Mouse (Mus musculus) heart, postnatal 36 days (tissue): ENCODE measurements at regions not wholly inside any gene's neighbourhood (a gene's known extent, or its start where the extent isn't known, plus 50 kb on each side); places are given as distances from the start of the nearest gene placed in this dataset.

Source experiments
- DNase-seq, 2 experiments: peaks; one replicate each; pipeline ENCODE4 v3.0.0; 2021 to 2022
- intact Hi-C: fragments of 180-260 bp; cut with DNase I; formaldehyde crosslinking; loops from one replicate; pipeline ENCODE4 v1.15.1; 2025

DNA sequence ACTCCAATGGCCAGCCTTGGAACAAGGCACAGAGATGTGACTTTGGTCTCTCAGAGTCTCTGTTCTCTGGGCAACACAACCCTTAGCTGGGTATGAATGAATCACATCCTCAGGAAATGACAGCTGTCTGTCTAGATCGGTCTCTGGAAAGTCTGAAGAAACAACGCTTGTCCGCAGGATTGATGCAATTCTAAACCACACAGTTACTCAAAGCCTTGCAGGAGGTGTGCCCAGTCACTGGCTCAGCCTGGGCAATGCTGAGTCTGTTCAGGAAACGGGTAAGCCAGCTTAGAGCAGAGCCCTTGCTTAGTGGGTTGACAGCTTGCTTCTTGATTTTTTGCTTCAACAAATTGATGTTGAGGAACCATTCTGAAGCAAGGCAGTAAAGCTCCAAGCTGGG, 53.7 kb upstream of the Nt5e start:
- DNase-seq = no peak
- intact Hi-C loops = no loop called here

GRCm38 (mm10) chr9:88274040-88274439, 53.0 kb upstream of the Nt5e start:
- intact Hi-C loops = no loop called here
- DNase-seq = peak; percentile 30 to 59

- intact Hi-C loops = loop anchor here (5.0 kb wide), 1 partner anchor 52 kb away; the partner anchor contains the start of gene Nt5e
- no peak for DNase-seq
These were observed 52.2 kb upstream of the Nt5e start for GRCm38 (mm10) chr9:88274681-88275336.

DNA sequence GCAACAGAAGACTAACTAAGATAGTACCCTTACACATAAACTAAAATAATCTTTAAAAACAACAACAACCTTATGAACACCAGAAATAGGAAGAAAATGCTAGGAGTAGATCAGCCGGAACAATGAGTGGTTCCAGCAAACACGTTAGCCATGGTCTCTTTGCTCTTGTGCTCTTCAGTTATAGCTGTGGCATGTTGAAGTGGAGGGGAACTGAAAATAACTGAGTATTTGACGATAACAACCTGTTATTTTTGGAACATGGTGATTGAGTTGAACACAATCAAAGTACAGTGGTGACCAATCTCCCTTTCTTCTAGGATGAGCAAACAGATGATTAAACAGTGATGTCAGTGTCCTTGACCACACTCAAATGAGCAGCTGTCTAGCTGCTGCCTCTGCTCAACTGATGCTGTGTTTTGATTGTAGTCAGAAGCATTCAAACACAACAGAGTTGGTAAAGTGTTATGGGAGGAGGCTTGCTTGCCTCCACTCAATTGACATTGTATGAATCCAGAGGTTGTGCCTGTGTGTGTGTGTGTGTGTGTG, 50.9 kb upstream of the Nt5e start:
- intact Hi-C loops = loop anchor here (5.0 kb wide), 1 partner anchor 51 kb away; the partner anchor contains the start of gene Nt5e
- DNase-seq = no peak

DNA sequence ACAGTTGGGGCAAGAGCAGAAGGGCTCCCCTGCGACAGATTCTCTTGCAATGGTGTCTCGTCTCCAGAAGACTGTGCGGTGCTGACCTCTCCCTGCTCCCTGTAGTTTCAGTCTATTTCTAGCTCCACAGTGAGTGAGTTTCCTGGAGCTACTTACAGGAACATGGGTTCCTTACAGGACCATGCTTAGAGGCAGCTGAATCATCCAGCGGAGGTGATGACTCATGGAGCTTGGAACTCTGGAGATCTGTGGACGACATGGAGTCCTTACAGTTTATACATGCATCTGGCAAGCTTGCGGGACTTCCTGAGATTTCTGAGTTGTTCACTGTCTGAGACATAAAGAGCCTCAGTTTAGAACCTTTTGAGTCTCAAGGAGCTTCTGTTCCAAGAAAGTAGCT, 50.0 kb upstream of the Nt5e start:
- intact Hi-C loops = loop anchor here (5.0 kb wide), 1 partner anchor 50 kb away; the partner anchor contains the start of gene Nt5e
- DNase-seq = no peak
